In the genomic region with DNA sequence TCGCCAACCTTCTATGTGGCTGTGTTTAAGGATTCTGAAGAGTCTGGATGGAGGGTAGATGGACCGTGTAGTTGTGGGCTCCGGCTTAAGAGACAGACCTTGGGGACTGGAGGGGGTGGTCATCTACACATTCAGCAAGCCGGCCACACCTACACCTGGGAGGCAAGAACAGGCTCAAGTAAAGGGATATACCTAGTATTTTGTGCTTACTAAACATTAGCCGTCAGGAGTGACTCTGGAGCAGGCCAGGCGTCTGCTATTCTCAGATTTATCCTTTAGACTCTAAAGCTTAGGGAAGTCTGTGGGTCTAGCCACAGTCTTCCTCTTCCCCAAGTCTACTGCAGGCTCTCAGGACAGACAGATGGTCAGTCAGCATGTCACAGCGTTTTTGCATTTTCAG, we compare ENCODE assay signal across 8 mouse cellular contexts. TPM values are rescaled to one million over a fixed set of nuclear protein-coding genes. Genes with fewer than 3 reads are reported as not detected.
DNase-seq lines count a peak whose midpoint lies in the region; ATAC-seq and TF ChIP-seq lines count a peak whose summit lies in the region.

No protein-coding gene starts in this region.

- peak overlapping the region; percentile 79 for H3K4me2 ChIP-seq in embryonic facial prominence, embryonic 14.5 days (ENCODE audit: low read depth, low read length)
- H3K4me2 ChIP-seq in limb, embryonic 12.5 days = peak overlapping the region; percentile 65

- H3K4me3 ChIP-seq in lung, adult 2 months (replicated peaks; ENCODE audit: extremely low read depth, low read depth, low read length) = peak overlapping the region; percentile 70
- peak overlapping the region; percentile 81 for H3K4me3 ChIP-seq in embryonic facial prominence, embryonic 14.5 days (ENCODE audit: low read depth, low read length)
- H3K4me3 ChIP-seq in limb, embryonic 12.5 days (replicated peaks) = peak overlapping the region; percentile 74
- peak overlapping the region; percentile 93 for H3K4me3 ChIP-seq in olfactory bulb, adult 2 months (ENCODE audit: insufficient read depth, low read depth, low read length)

- ATAC-seq in embryonic facial prominence, embryonic 14.5 days (ENCODE audit: low read depth) = no peak
- no peak for ATAC-seq in limb, embryonic 12.5 days (ENCODE audit: insufficient number of reproducible peaks, insufficient read depth, low FRiP score, low TSS enrichment, low read depth)

- H3K36me3 ChIP-seq in embryonic facial prominence, embryonic 14.5 days (ENCODE audit: control insufficient read depth, insufficient read depth, low read length) = peaks cover 24% of the 10 kb centered on the region
- peaks cover 29% of the 10 kb centered on the region for H3K36me3 ChIP-seq in limb, embryonic 12.5 days

- H3K9me3 ChIP-seq in embryonic facial prominence, embryonic 14.5 days (ENCODE audit: control insufficient read depth, low read length) = no peaks in the 10 kb centered on the region
- H3K9me3 ChIP-seq in limb, embryonic 12.5 days = no peaks in the 10 kb centered on the region

- no peak for TF ChIP-seq POLR2A in lung, adult 2 months (IDR thresholded peaks at IDR 0.05; ENCODE audit: borderline replicate concordance, extremely low read depth, low read depth, low read length)
- TF ChIP-seq POLR2A in olfactory bulb, adult 2 months (IDR thresholded peaks at IDR 0.05; ENCODE audit: insufficient read depth, low read depth, low read length) = no peak

- no peaks in the 10 kb centered on the region for H3K27me3 ChIP-seq in embryonic facial prominence, embryonic 14.5 days (replicated peaks; ENCODE audit: control insufficient read depth, insufficient read depth, low read length)
- H3K27me3 ChIP-seq in limb, embryonic 12.5 days = no peaks in the 10 kb centered on the region

- TF ChIP-seq CTCF in lung, adult 2 months (IDR thresholded peaks at IDR 0.05; ENCODE audit: insufficient read depth, low read length) = no peak
- no peak for TF ChIP-seq CTCF in olfactory bulb, adult 2 months (IDR thresholded peaks at IDR 0.05; ENCODE audit: insufficient read depth, low read depth, low read length)

- peaks cover 6% of the 10 kb centered on the region; the same call in 1 of the 2 replicates for H3K4me1 ChIP-seq in lung, adult 2 months (ENCODE audit: control insufficient read depth, insufficient read depth, low read length)
- peaks cover 9% of the 10 kb centered on the region for H3K4me1 ChIP-seq in embryonic facial prominence, embryonic 14.5 days (ENCODE audit: control insufficient read depth, insufficient read depth, low read length)
- H3K4me1 ChIP-seq in limb, embryonic 12.5 days (replicated peaks) = peaks cover 13% of the 10 kb centered on the region
- peaks cover 15% of the 10 kb centered on the region for H3K4me1 ChIP-seq in olfactory bulb, adult 2 months (ENCODE audit: control insufficient read depth, insufficient read depth, low read length)

- H3K27ac ChIP-seq in embryonic facial prominence, embryonic 14.5 days (replicated peaks; ENCODE audit: low read depth, low read length) = peak overlapping the region; percentile 79
- peak overlapping the region; percentile 91; the same call in 1 of the 2 replicates for H3K27ac ChIP-seq in limb, embryonic 12.5 days
- no peak overlapping the region for H3K27ac ChIP-seq in olfactory bulb, adult 2 months (ENCODE audit: insufficient read depth, low read depth, low read length)

- WGBS in lung, adult 2 months = 10% methylated on average over 7 of the region's 7 CpGs
- 23% methylated on average over 7 of the region's 7 CpGs for WGBS in embryonic facial prominence, embryonic 14.5 days
- WGBS in limb, embryonic 12.5 days = 32% methylated on average over 7 of the region's 7 CpGs
- 17% methylated on average over 7 of the region's 7 CpGs for WGBS in olfactory bulb, adult 2 months

- H3K9ac ChIP-seq in embryonic facial prominence, embryonic 14.5 days (ENCODE audit: low read depth, low read length) = peak overlapping the region; percentile 84
- H3K9ac ChIP-seq in limb, embryonic 12.5 days (replicated peaks) = peak overlapping the region; percentile 80

- no peak for DNase-seq in lung, adult 2 months
- no peak for DNase-seq in lung, postnatal 14 days
- DNase-seq in embryonic facial prominence, embryonic 14.5 days (ENCODE audit: low spot score) = no peak
- no peak for DNase-seq in adrenal gland, postnatal 36 days
- DNase-seq in frontal cortex, postnatal 10 days (ENCODE audit: low spot score in 2 of 2) = no peak
- no peak for DNase-seq in adrenal gland, adult 8-10 months

RNA-seq across cellular contexts. Expression of gene Pdcl3, which starts 2.9 kb away (rescaled TPM):
- polyA plus RNA-seq in lung, adult 2 months (2012; rRNA removed) = 25.7 and 44.5 TPM in 2 replicates
- polyA plus RNA-seq in embryonic facial prominence, embryonic 14.5 days (2014; fragmentation: Nextera tagmentation; extraction: Ambion mirVana) = 147 and 149 TPM in 2 replicates
- 154 and 157 TPM in 2 replicates for polyA plus RNA-seq in limb, embryonic 12.5 days (2016; fragmentation: Nextera tagmentation; extraction: Ambion mirVana)
- polyA plus RNA-seq in olfactory bulb, adult 2 months (2012; ENCODE audit: insufficient read depth, insufficient read length, low replicate concordance, missing spikeins) = not detected in 2 replicates
- 100 to 1,000 TPM in 1 of 2 experiments, 10 to 100 TPM in 1; 97.9 to 103 TPM for total RNA-seq in adrenal gland, postnatal 36 days (2021)
- total RNA-seq in adrenal gland, adult 8-10 months (2022) = 10 to 100 TPM; 68.9 to 89.3 (median 74.3) TPM

RNA-seq across cellular contexts. Expression of gene Nms, which starts 49.4 kb away (rescaled TPM):
- polyA plus RNA-seq in lung, adult 2 months (2012; rRNA removed) = not detected in 2 replicates
- polyA plus RNA-seq in embryonic facial prominence, embryonic 14.5 days (2014; fragmentation: Nextera tagmentation; extraction: Ambion mirVana) = not detected in 2 replicates
- polyA plus RNA-seq in limb, embryonic 12.5 days (2016; fragmentation: Nextera tagmentation; extraction: Ambion mirVana) = not detected in 2 replicates
- polyA plus RNA-seq in olfactory bulb, adult 2 months (2012; ENCODE audit: insufficient read depth, insufficient read length, low replicate concordance, missing spikeins) = not detected in 2 replicates
- total RNA-seq in adrenal gland, postnatal 36 days (2021) = not detected
- total RNA-seq in adrenal gland, adult 8-10 months (2022) = not detected
